Mouse (Mus musculus): ENCODE data around the gene Gm5617. TPM values are rescaled to one million over a fixed set of nuclear protein-coding genes. Genes with fewer than 3 reads are reported as not detected.
"Not testable (repeated sequence)": the region's sequence is repeated elsewhere in the genome, so short reads cannot be mapped to it uniquely, and the experiment has no call there.

Gm5617 gene
- total RNA-seq, 2 experiments from 2014 or later = 8.6 to 9.4 TPM

- no peak for DNase-seq (ENCODE audit: low spot score in 2 of 2)
Observed at GRCm38 (mm10) chr9:48481214-48482134, 13.8 kb upstream of the Gm5617 start.

DNA sequence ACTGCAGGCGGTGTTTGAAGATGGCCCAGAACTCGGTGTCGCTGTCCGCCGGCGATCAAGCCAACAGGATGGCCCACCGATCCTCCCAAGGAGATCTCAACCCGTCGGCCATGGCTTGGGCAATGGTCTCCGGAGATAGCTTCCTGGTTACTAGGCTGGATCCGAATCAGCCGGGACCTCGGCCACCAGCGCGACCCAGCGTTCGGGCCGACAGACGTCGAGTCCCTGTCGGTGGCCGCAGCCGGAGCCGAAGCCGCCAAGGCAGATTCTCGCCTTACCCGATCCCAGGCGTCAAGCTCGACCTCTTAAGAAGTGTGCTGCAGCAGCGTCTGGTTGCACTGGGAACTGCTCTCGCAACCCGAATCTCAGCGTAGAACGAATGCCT is 298 bp downstream of the Gm5617 start:
- DNase-seq (ENCODE audit: low spot score in 2 of 2) = no peak

DNA sequence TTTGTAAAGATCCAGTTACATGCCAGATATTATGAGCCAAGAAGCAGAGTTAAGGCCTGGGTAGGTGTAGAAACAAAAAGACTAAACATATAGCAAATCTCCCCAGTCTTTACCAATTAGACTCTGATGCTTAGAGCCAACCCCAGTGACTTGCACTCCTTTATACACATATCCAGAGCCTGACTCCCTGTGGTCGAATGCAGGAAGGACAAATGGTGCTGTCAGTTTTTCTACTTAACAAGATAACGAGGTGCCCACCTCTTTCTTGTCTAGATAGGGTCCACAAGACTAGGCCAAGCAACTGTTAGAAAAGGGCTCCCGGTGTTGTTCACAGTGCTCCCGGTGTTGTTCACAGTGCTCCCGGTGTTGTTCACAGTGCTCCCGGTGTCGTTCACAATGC is 6.0 kb downstream of the Gm5617 start:
- no peak for DNase-seq (ENCODE audit: low spot score in 2 of 2)

GRCm38 (mm10) chr9:48503001-48503400 is 7.8 kb downstream of the Gm5617 start:
- no peak for DNase-seq (ENCODE audit: low spot score in 2 of 2)

DNA sequence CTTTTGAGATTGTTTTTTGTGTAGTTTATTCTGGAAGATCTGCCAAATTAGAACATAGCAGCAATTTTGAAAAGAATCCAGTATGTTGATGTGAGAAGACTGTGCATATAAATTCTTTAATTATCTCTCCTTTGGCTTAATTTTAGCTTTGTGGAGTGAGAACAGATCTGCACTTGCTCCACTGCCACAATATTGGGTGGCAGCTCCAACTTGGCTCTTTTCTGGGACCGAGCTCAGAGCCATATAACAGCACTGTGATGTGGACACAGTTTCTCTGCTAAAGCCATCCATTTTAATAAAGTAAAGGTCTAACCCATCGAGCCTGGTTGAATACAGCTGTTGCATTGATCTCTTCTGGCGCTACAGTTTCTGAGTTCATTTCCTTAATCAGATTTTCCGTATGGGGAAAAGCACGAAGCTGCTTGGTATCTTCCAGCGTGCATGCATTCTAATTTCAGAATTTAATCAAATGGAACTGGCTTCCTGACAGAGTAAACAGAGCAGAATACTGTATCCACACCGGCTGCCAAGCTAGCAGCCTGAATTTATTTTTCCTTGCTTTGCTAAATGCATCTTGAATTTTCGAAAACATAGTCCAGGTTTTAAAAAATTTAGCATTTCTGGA is 9.6 kb downstream of the Gm5617 start:
- no peak for DNase-seq (ENCODE audit: low spot score in 2 of 2)

DNA sequence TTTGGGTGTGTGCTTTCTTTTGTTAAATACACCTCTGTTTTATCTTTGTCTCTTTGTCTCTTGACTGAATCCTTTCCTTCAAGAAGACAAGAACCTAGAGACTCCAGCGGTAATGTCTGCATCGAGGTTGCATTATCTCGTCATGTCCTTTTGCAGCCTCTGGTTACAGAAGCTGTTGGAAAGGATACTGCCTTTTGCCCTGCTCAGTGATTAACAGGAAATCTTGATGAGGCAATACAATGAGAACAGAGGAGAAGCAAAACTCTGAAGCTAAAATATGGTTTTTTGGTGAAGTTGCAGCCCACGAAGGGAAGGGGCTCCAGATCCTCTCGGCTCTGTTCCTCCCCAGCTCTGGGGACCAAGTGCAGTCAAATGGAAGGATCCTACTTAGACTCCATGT is 14.9 kb downstream of the Gm5617 start:
- DNase-seq (ENCODE audit: low spot score in 2 of 2) = no peak

- no peak for DNase-seq (ENCODE audit: low spot score in 2 of 2)
Observed at GRCm38 (mm10) chr9:48515332-48515731, 20.1 kb downstream of the Gm5617 start.

- DNase-seq (ENCODE audit: low spot score in 2 of 2) = no peak
Observed at GRCm38 (mm10) chr9:48516615-48517371, 21.6 kb downstream of the Gm5617 start.

GRCm38 (mm10) chr9:48517372-48518130 is 22.3 kb downstream of the Gm5617 start:
- DNase-seq (ENCODE audit: low spot score in 2 of 2) = no peak

DNA sequence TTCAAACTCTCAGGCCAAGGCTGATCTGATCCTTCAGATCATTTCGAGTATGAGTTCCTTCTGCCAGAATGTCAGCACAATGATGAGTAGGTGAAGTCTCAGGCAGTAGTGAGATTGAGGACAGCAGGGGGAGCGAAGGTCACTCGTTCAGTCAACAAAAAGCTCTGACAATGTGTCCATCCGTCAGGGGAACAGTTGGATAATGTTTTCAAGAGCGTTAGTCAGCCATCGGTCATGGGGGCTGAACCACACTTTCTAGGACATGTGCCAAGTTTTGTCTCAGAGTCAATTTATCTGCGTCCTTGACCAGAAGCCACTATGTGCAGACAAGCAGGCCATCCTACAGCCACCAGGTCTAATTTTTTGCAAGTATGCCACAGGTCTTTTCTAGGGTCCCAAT is 25.2 kb downstream of the Gm5617 start:
- not testable (repeated sequence) for DNase-seq (ENCODE audit: low spot score in 2 of 2)

DNA sequence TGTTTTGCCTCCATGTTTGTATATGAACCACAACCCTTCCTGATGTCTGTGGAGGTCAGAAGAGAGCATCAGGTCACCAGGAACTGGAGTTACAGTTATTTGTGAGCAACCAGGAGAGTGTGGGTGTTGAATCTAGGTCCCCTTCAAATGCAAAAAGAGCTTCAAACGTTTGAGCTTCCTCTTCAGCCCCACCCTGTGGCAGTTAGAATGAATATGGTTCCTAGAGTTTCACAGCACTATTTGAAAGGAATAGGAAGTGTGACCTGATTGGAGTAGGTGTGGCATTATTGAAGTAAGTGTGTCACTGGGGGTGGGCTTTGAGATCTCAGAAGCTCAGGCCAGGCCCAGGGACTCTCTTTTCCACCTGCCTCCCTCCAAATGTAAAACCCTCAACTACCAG is 30.3 kb downstream of the Gm5617 start:
- no peak for DNase-seq (ENCODE audit: low spot score in 2 of 2)

- no peak for DNase-seq (ENCODE audit: low spot score in 2 of 2)
Observed at GRCm38 (mm10) chr9:48526520-48526919, 31.3 kb downstream of the Gm5617 start.

- no peak for DNase-seq (ENCODE audit: low spot score in 2 of 2)
Observed at GRCm38 (mm10) chr9:48531294-48531693, 36.1 kb downstream of the Gm5617 start.

DNA sequence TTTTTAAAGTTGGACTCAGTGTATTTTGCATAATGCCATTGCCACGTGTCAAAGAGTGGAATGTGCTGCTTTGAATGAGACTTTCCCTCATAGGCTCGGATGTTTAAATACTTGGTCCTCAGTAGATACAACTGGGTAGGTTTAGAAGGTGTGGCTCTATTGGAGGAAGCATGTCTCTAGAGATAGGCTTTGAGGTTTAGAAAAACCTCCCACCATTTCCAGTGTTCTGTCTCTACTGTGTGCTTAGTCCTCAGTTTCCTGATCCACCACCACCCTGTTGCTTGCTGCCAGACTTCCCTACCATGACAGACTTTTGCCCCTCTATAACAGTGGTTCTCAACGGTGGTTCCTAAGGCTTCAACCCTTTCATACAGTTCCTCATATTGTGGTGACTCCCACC is 37.0 kb downstream of the Gm5617 start:
- DNase-seq (ENCODE audit: low spot score in 2 of 2) = no peak

DNA sequence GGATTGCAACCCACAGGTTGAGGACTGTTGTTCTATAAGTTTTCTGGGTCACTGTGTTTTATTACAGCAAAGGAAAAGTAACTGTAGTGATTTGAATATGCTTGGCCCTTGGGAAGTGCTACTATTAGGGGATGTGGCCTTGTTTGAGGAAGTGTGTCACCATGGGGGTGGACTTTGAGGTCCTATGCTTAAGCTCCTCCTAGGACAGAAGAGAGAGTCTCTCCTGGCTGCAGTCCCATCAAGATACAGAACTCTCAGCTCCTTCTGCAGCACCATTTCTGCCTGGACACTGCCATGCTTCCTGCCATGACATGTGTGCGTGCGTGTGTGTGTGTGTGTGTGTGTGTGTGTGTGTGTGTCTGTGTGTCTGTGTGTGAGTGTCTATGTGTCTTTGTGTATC is 37.5 kb downstream of the Gm5617 start:
- no peak for DNase-seq (ENCODE audit: low spot score in 2 of 2)

DNA sequence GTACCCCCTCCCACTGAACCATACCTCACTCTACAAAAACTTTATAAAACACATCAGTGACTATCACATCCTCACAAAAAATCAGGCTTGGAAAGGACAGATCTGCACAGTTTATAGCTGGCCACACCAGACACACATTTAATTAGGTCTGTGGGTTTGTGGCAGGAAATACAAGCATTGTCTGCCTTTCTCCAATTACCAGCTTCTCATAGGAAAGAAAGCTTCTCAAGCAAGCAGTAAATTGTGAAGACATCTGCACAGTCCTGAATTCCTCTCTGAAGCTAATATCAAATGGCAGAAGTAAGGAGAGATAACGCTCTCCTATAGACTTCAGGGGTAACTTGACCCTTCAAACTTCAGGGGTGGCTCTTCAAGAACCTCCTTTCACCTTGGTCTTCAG is 41.2 kb downstream of the Gm5617 start:
- no peak for DNase-seq (ENCODE audit: low spot score in 2 of 2)

- not testable (repeated sequence) for DNase-seq (ENCODE audit: low spot score in 2 of 2)
Observed at GRCm38 (mm10) chr9:48537616-48538015, 42.4 kb downstream of the Gm5617 start.

GRCm38 (mm10) chr9:48538044-48538645 is 42.9 kb downstream of the Gm5617 start:
- DNase-seq (ENCODE audit: low spot score in 2 of 2) = no peak

DNA sequence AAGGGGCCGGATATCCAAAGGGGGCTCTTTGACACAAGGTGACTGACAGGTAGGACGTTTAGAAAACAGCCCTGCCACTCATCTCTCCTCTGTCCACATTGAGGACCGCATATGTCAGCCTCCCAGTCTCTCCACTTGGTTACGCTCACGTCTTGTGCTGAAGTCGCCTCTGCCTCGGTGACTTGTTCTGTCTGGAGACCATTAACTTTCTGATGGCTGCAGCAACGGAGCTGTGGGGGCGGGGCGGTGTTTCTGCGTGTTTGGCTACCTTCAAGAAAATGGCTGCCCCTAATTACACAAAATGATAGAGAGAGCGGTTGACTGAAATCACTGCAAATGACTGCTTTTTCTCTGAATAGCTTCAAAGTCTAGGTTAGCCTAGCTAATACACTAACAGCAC is 43.4 kb downstream of the Gm5617 start:
- peak; percentile 9 to 15 for DNase-seq (ENCODE audit: low spot score in 2 of 2)
